Mouse (Mus musculus): ENCODE results near the gene AC129217.1. TPM values are rescaled to one million over a fixed set of nuclear protein-coding genes. Genes with fewer than 3 reads are reported as not detected.
"Not testable (repeated sequence)": the region's sequence is repeated elsewhere in the genome, so short reads cannot be mapped to it uniquely, and the experiment has no call there.

The AC129217.1 gene
- polyA plus RNA-seq, 1 experiment from 2014 or later = not detected

GRCm38 (mm10) chr19:8859018-8859417, 29.4 kb downstream of the AC129217.1 start:
- Histone ChIP-seq H3K27ac (ENCODE audit: low read length) (no peak overlapping the region), H3K4me2 (replicated peaks; ENCODE audit: low read depth, low read length) (no peak overlapping the region), H3K9me3 (ENCODE audit: low read length) (no peaks in the 10 kb centered on the region), H3K36me3 (ENCODE audit: insufficient read depth, low read length) (no peaks in the 10 kb centered on the region), H3K4me3 (ENCODE audit: low read length) (no peak overlapping the region), H3K27me3 (ENCODE audit: insufficient read depth, low read length) (no peaks in the 10 kb centered on the region), H3K4me1 (ENCODE audit: insufficient read depth, low read length) (no peaks in the 10 kb centered on the region), H3K9ac (replicated peaks; ENCODE audit: low read length) (no peak overlapping the region)
- WGBS = 16% methylated on average over 1 of the region's 1 CpGs
- no peak for ATAC-seq (ENCODE audit: low FRiP score, low TSS enrichment)

GRCm38 (mm10) chr19:8864265-8864664, 34.7 kb downstream of the AC129217.1 start:
- H3K4me2 ChIP-seq (replicated peaks; ENCODE audit: low read depth, low read length) = no peak overlapping the region
- 85% methylated on average over 6 of the region's 6 CpGs for WGBS
- no peaks in the 10 kb centered on the region for H3K36me3 ChIP-seq (ENCODE audit: insufficient read depth, low read length)
- H3K27me3 ChIP-seq (ENCODE audit: insufficient read depth, low read length) = no peaks in the 10 kb centered on the region
- ATAC-seq (ENCODE audit: low FRiP score, low TSS enrichment) = no peak
- no peaks in the 10 kb centered on the region for H3K9me3 ChIP-seq (ENCODE audit: low read length)
- H3K27ac ChIP-seq (ENCODE audit: low read length) = no peak overlapping the region
- H3K4me3 ChIP-seq (ENCODE audit: low read length) = no peak overlapping the region
- no peaks in the 10 kb centered on the region for H3K4me1 ChIP-seq (ENCODE audit: insufficient read depth, low read length)
- H3K9ac ChIP-seq (replicated peaks; ENCODE audit: low read length) = no peak overlapping the region

DNA sequence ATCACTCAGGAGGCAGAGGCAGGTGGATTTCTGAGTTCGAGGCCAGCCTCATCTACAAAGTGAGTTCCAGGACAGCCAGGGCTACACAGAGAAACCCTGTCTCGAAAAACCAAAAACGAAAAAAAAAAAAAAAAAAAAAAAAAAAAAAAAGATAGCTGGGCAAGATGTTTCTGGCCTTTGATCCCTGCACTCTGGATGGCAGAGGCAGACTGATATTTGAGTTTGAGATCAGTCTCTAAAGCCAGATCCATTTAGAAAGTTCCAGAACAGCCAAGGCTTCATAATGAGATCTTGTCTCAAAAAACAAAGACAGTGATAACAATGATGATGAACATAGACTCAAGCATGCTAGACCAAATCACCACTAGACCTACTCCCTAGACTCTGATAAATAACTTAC, 40.8 kb downstream of the AC129217.1 start:
- not testable (repeated sequence) for H3K9ac ChIP-seq (replicated peaks; ENCODE audit: low read length); H3K27ac ChIP-seq (ENCODE audit: low read length); ATAC-seq (ENCODE audit: low FRiP score, low TSS enrichment); H3K9me3 ChIP-seq (ENCODE audit: low read length); H3K27me3 ChIP-seq (ENCODE audit: insufficient read depth, low read length)
- 83% methylated on average over 3 of the region's 3 CpGs for WGBS
- H3K4me3 ChIP-seq (ENCODE audit: low read length) = peak overlapping the region; percentile 99; the same call in 1 of the 2 replicates
- H3K36me3 ChIP-seq (ENCODE audit: insufficient read depth, low read length) = peaks cover 21% of the 10 kb centered on the region
- peaks cover 10% of the 10 kb centered on the region for H3K4me1 ChIP-seq (ENCODE audit: insufficient read depth, low read length)
- peak overlapping the region; percentile 90 for H3K4me2 ChIP-seq (replicated peaks; ENCODE audit: low read depth, low read length)

- Histone ChIP-seq H3K27ac (ENCODE audit: low read length) (peak overlapping the region; percentile 81), H3K36me3 (ENCODE audit: insufficient read depth, low read length) (peaks cover 26% of the 10 kb centered on the region), H3K27me3 (ENCODE audit: insufficient read depth, low read length) (no peaks in the 10 kb centered on the region), H3K9ac (replicated peaks; ENCODE audit: low read length) (peak overlapping the region; percentile 99), H3K4me1 (ENCODE audit: insufficient read depth, low read length) (peaks cover 10% of the 10 kb centered on the region), H3K4me3 (ENCODE audit: low read length) (peak overlapping the region; percentile 99), H3K9me3 (ENCODE audit: low read length) (no peaks in the 10 kb centered on the region), H3K4me2 (replicated peaks; ENCODE audit: low read depth, low read length) (peak overlapping the region; percentile 90)
- ATAC-seq (ENCODE audit: low FRiP score, low TSS enrichment) = no peak; the same call in 1 of the 2 replicates
- WGBS = 45% methylated on average over 9 of the region's 9 CpGs
These were observed 41.3 kb downstream of the AC129217.1 start for GRCm38 (mm10) chr19:8870838-8871237.

GRCm38 (mm10) chr19:8871267-8872186, 42.0 kb downstream of the AC129217.1 start, which contains the start of gene Ubxn1:
Gene Ubxn1 (plus strand): TSS chr19:8871496.
- Histone ChIP-seq H3K27ac (ENCODE audit: low read length) (peak within 1 kb of the TSS; percentile 89), H3K4me1 (ENCODE audit: insufficient read depth, low read length) (peaks cover 10% of the 10 kb centered on the region), H3K27me3 (ENCODE audit: insufficient read depth, low read length) (no peaks in the 10 kb centered on the region), H3K9ac (replicated peaks; ENCODE audit: low read length) (peak within 1 kb of the TSS; percentile 99), H3K36me3 (ENCODE audit: insufficient read depth, low read length) (peaks cover 31% of the 10 kb centered on the region), H3K4me2 (replicated peaks; ENCODE audit: low read depth, low read length) (peak within 1 kb of the TSS; percentile 90), H3K9me3 (ENCODE audit: low read length) (no peaks in the 10 kb centered on the region), H3K4me3 (ENCODE audit: low read length) (peak within 1 kb of the TSS; percentile 99)
- WGBS = under 1% methylated on average over 59 of the region's 59 CpGs
- peak; percentile 96 for ATAC-seq (ENCODE audit: low FRiP score, low TSS enrichment)

GRCm38 (mm10) chr19:8872266-8872840, 42.8 kb downstream of the AC129217.1 start:
- no peaks in the 10 kb centered on the region for H3K27me3 ChIP-seq (ENCODE audit: insufficient read depth, low read length)
- H3K27ac ChIP-seq (ENCODE audit: low read length) = peak overlapping the region; percentile 89
- H3K4me1 ChIP-seq (ENCODE audit: insufficient read depth, low read length) = peaks cover 10% of the 10 kb centered on the region
- 64% methylated on average over 10 of the region's 10 CpGs for WGBS
- H3K9me3 ChIP-seq (ENCODE audit: low read length) = no peaks in the 10 kb centered on the region
- peak overlapping the region; percentile 99 for H3K4me3 ChIP-seq (ENCODE audit: low read length)
- peak overlapping the region; percentile 90 for H3K4me2 ChIP-seq (replicated peaks; ENCODE audit: low read depth, low read length)
- peaks cover 35% of the 10 kb centered on the region for H3K36me3 ChIP-seq (ENCODE audit: insufficient read depth, low read length)
- no peak for ATAC-seq (ENCODE audit: low FRiP score, low TSS enrichment)
- H3K9ac ChIP-seq (replicated peaks; ENCODE audit: low read length) = peak overlapping the region; percentile 99

GRCm38 (mm10) chr19:8875031-8875430, 45.5 kb downstream of the AC129217.1 start:
- Histone ChIP-seq H3K36me3 (ENCODE audit: insufficient read depth, low read length) (peaks cover 45% of the 10 kb centered on the region), H3K4me1 (ENCODE audit: insufficient read depth, low read length) (peaks cover 17% of the 10 kb centered on the region), H3K4me2 (replicated peaks; ENCODE audit: low read depth, low read length) (no peak overlapping the region), H3K27ac (ENCODE audit: low read length) (no peak overlapping the region), H3K9ac (replicated peaks; ENCODE audit: low read length) (no peak overlapping the region), H3K9me3 (ENCODE audit: low read length) (no peaks in the 10 kb centered on the region), H3K4me3 (ENCODE audit: low read length) (no peak overlapping the region), H3K27me3 (ENCODE audit: insufficient read depth, low read length) (no peaks in the 10 kb centered on the region)
- WGBS = 93% methylated on average over 7 of the region's 7 CpGs
- ATAC-seq (ENCODE audit: low FRiP score, low TSS enrichment) = no peak

DNA sequence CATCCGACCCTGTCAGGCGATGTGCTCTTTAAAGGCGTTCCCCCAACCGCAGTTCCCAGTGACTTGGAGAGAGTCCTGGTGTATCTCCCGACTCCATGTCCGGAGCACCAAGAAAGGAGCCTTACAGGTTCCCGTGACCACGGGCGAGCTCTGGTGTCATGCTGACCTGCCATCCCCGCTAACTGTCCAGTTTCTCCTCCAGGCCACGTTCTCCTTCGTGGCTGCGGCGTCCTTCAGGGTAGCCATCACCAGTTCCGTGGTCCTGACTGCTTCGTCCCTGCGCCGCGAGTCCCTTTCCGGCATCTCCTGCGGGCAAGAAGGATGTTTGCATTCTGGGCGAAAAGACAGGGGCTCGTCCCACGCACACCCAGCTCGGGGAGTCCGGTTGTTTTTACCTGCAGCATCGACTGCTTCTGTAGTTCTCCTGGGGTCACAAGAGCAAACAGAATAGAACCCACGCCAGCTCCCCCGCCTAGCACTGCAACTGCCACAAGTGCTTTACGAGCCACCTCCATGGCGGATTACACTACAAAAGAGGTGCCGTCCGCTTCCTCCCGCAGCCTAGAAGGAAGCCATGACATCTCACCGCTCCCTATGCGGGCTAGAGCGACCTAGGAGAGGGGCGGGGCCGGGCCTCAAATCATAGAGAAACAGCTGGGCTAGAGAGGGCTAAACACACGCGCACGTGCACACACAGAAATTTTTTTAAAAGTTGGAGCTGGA, 50.9 kb downstream of the AC129217.1 start, which contains the start of gene Uqcc3:
TSS of gene Uqcc3 (minus strand) at position 613 of the 723 bp plus-strand sequence.
- Histone ChIP-seq H3K9ac (replicated peaks; ENCODE audit: low read length) (peak within 1 kb of the TSS; percentile 92), H3K9me3 (ENCODE audit: low read length) (no peaks in the 10 kb centered on the region), H3K4me3 (ENCODE audit: low read length) (peak within 1 kb of the TSS; percentile 92), H3K27ac (ENCODE audit: low read length) (peak within 1 kb of the TSS; percentile 87), H3K36me3 (ENCODE audit: insufficient read depth, low read length) (peaks cover 23% of the 10 kb centered on the region), H3K4me2 (replicated peaks; ENCODE audit: low read depth, low read length) (peak within 1 kb of the TSS; percentile 83), H3K4me1 (ENCODE audit: insufficient read depth, low read length) (peaks cover 10% of the 10 kb centered on the region), H3K27me3 (ENCODE audit: insufficient read depth, low read length) (no peaks in the 10 kb centered on the region)
- WGBS = under 1% methylated on average over 42 of the region's 42 CpGs
- ATAC-seq (ENCODE audit: low FRiP score, low TSS enrichment) = peak; percentile 98

- peak overlapping the region; percentile 92 for H3K9ac ChIP-seq (replicated peaks; ENCODE audit: low read length)
- H3K9me3 ChIP-seq (ENCODE audit: low read length) = no peaks in the 10 kb centered on the region
- 0 out of 2 replicates have a peak, but pooled peaks have one; percentile 19 for ATAC-seq (ENCODE audit: low FRiP score, low TSS enrichment)
- H3K36me3 ChIP-seq (ENCODE audit: insufficient read depth, low read length) = peaks cover 18% of the 10 kb centered on the region
- H3K27me3 ChIP-seq (ENCODE audit: insufficient read depth, low read length) = no peaks in the 10 kb centered on the region
- H3K27ac ChIP-seq (ENCODE audit: low read length) = no peak overlapping the region
- peak overlapping the region; percentile 83 for H3K4me2 ChIP-seq (replicated peaks; ENCODE audit: low read depth, low read length)
- peaks cover 10% of the 10 kb centered on the region for H3K4me1 ChIP-seq (ENCODE audit: insufficient read depth, low read length)
- peak overlapping the region; percentile 92 for H3K4me3 ChIP-seq (ENCODE audit: low read length)
- WGBS = 19% methylated on average over 3 of the region's 3 CpGs
These were observed 51.4 kb downstream of the AC129217.1 start for GRCm38 (mm10) chr19:8881034-8881392.

Measured in kidney, embryonic 16.5 days (tissue).